Mouse (Mus musculus): ENCODE data around the gene Bmp6.

Gene Bmp6

GRCm38 (mm10) chr13:38430075-38430474 lies 85.2 kb downstream of the Bmp6 start:
- DNase-seq (ENCODE audit: low read depth), result no peak

DNA sequence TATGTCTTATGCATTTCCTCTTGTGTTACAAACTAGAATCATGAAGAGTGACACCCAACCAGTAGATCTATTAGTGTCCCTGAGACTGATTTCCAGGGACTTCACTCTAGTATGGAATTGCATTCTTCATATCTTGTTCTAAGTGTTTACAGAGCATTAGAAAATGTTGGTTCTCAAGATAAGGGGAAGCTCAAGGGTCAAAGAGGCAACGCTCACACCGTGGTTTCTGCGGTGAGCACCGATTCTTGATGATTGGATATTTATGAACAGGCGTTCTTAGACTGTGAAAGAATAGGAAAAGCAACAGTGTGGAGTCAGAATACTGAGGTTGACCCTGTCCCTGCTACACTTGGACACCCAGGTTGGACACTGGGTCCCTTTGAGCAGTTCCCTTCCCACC lies 89.9 kb downstream of the Bmp6 start:
- no peak for DNase-seq (ENCODE audit: low read depth)

GRCm38 (mm10) chr13:38437930-38438329 lies 93.0 kb downstream of the Bmp6 start:
- no peak for DNase-seq (ENCODE audit: low read depth)

DNA sequence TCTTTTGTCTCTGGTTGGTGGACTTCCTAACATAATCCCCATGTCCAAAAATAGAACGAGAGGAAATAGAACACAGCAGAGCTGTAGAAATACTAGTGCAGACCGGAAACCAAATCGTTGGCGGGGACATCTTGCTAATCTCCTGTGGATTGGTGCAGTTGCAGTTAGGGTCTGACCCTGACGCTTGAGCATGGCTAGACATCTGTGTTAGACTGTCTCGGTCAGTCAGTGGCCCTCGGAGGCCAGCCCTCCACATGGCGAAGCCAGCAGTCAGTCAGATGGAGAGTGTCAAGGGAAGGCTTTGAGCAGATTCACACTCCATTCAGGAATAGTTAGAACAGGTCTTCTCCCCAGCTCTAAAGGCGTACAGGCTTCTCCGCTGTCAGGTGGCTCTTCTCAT lies 95.3 kb downstream of the Bmp6 start:
- DNase-seq (ENCODE audit: low read depth), result no peak

DNA sequence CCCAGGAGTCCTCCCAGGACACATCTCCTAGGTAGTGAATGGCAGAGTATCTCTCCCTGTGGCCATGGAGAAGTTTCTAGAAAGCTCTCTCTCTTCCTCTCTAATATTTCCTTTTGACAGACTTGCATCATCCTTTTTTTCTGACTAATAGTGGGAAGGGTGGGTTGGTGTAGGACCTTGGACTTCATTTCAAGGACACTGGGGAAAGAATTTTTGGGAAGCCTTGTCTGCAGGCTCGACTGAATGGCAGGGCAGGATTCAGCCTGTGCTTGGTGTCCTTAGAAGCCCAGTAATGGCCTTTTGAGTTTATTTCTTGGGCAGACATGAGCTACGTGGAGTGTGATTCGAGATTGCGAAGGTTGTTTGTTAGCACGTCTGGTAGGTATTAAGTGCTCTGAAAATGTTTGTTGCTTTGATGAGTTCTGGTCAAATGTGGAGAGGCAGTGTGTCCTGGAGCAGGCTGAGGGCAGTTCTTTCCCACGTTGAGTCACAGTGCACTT lies 103.7 kb downstream of the Bmp6 start:
- DNase-seq (ENCODE audit: low read depth), result no peak

DNA sequence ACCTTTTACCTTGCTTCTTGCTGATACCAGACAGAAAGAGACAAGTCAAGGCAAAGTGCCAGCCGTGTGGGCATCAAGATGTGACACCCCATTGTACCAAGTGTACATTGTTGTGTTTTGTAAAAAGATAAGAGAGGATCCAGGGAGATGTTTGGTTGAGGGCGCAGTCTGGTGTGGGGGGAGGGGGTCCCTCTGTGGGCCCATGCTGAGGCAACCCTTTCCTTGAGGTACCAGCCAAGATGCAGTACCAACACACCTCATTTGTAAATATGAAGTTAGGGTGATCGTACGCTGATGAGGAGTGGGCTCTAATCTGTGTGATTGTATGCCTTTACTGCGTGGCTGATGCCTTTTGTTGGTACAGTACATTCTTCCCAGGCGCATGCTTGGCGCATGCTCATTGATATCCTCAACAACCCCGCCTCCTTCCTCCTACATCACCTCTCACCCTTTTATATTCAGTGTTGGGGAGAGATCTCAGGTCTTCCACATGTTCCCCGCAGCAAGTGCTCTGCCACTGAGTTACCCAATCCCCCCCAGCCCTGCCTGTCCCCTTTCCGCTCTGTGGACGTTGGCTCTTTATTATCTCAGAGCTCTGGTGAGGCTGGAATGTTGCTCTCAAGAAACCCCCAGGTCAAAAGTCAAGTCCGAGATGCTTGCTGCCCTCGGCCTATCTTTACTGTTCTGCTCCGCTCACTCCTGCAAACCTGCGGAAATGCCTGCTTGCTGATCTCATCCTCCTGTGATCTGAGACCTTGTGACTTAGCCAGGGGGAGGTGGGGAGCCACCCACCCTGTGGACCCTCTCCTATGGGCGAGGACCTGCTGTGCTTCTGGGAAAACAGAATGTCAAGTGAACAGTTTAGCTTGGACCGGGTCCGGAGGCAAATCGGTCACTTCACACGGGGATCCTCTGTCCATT lies 105.4 kb downstream of the Bmp6 start:
- no peak for DNase-seq (ENCODE audit: low read depth)

- DNase-seq (ENCODE audit: low read depth), result no peak
Observed at GRCm38 (mm10) chr13:38451446-38451845, 106.5 kb downstream of the Bmp6 start.

DNA sequence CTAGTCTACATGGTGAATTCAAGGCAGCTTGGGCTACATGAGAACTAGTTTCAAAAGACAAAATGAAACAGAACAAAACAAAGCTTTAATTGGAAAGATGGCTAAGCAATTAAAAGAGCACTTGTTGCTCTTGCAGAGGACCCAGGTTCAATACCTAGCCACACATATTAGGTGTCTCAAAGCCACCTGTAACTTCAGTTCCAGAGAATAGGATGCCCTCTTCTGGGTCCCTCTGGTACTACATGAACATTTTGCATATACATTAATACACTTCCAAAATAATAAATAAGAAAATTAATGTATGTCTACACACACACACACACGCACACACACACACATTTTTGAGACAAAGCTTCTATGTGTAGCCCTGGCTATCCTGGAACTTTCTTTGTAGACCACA lies 118.5 kb downstream of the Bmp6 start:
- DNase-seq (ENCODE audit: low read depth), result no peak

GRCm38 (mm10) chr13:38470882-38471281 lies 126.0 kb downstream of the Bmp6 start:
- no peak for DNase-seq (ENCODE audit: low read depth)

DNA sequence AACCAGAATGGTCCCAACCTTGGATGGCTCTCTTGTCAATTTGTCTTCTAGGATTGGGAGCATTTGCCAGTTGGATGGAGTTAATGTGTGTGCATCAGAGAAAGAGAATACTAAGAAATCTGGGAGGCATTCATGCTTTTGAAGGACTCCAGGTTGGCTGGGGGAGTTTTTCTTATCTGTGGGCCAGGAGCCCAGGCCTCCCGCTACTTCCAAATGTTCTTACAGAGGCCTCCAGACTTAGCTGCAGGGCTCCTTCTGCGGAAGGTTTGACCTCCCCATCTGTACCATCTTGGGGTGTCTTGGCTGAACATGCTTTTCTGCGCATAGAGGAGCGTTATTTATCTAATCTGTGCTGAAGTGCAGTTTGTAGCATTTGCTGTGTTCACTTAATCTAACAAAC lies 127.7 kb downstream of the Bmp6 start:
- DNase-seq (ENCODE audit: low read depth), result no peak

DNA sequence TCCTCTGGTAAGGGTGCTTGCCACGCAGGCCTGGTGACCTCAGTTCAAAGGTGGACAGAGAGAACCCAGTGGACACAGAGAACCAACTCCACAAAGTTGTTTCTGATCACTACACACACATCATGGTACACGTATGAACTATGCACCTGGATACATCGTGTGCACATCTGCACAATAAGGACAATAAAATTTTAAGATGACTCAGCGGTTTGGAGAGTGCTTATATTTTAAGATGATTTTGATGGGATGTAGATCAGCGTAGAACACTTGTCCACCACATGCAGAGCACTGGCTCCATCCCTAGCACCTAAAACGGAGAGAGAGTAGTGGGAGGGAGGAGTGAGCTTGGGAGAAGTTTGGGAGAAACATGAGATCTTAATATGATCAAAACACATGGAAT lies 128.6 kb downstream of the Bmp6 start:
- DNase-seq (ENCODE audit: low read depth), result no peak

DNA sequence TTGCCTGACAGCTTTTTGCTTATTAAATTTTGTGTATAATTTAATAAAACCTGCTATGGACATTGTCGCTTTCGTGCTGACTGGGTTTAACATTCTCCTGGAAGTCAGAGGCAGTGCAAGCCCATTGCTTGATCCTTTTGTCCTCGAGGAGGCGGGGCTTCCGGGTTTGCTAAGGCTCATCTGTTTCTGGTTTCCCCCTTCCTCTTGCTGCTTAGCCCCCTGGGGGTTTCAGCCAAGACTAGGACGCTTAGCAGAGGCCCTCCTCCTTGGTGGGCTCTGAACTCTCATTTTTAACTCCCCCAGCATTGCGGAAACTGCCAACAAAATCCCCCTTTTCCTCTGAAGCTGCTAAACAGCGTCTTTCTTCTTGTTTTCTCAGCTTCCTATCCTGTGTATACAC lies 132.0 kb downstream of the Bmp6 start:
- DNase-seq (ENCODE audit: low read depth), result no peak

- no peak for DNase-seq (ENCODE audit: low read depth)
Observed at GRCm38 (mm10) chr13:38481021-38481420, 136.1 kb downstream of the Bmp6 start.

- no peak for DNase-seq (ENCODE audit: low read depth)
Observed at GRCm38 (mm10) chr13:38484701-38485100, 139.8 kb downstream of the Bmp6 start.

DNA sequence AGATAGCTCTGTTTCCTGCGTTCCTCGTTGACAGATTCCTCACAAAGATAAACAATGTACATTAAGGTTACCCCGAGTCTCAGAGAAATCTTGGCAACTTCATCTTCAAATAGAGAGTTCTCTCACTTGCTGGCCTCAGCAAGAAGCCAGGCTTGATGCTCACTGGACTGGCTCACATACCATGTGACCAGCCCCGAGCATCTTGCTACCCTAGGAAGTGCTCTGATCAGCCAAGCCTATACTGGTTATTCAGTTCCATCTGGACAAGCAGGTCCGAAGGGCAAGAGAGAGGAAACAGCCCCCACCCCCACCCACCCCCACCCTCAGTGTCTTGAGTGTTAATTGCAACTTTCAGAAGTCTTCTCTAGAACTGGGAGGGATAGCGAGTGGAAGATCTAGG lies 141.9 kb downstream of the Bmp6 start:
- no peak for DNase-seq (ENCODE audit: low read depth)

GRCm38 (mm10) chr13:38496715-38497114 lies 151.8 kb downstream of the Bmp6 start:
- DNase-seq (ENCODE audit: low read depth), result no peak

DNA sequence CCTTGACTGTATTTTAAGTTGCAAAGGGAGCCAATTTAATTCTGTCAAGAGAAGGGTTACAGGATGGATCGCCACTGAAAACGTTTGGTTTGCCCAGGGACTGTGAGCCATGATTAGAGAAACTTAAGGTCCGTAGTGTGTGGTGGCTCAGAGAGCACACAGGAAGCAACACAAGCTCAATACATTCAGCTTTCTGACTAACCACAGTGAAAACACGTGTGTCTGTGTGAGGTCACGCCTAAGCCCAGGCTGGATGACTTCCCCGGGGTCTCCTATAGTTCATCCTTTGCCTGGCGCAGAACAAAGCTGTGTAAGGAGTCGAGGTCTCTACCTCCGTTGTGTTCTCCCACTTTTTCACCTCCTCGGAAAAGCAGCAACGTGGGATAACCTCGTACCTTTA lies 156.4 kb downstream of the Bmp6 start:
- no peak for DNase-seq (ENCODE audit: low read depth)

DNA sequence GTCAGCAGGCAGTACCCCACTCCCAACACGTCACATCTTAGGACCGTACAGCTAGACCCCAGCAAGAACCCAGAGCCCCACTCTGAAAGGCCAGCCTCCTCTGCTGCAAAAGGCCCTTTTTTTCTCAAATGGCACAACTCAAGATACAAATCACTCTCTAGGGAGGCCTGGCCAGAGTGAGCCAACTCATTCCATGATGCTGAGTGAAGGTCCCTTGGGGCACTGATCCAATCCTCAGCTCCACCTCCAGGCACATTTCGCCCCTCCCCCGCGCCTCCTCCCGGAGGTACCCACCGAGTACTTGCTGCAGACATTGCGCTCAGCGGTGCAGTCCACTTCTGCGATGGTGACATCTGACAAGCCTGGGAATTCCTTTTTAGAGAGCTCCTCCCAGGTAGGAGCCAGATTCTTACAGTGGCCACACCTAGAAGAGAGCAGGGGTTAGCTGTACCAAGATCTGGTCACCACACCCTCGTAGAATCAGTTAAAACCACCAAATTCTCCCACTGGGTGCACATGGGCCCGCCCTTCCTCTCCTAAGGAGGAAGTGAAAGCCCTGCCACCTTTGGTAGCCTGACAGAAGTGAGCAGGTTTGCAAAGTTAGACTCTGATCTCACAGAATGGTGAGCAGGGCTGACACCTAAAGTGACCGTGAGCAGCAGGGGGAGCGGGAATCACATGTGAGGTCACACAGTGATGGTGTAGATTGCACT lies 158.4 kb downstream of the Bmp6 start:
- DNase-seq (ENCODE audit: low read depth), result no peak

GRCm38 (mm10) chr13:38506320-38506719 lies 161.4 kb downstream of the Bmp6 start:
- no peak for DNase-seq (ENCODE audit: low read depth)

GRCm38 (mm10) chr13:38506936-38507335 lies 162.0 kb downstream of the Bmp6 start:
- no peak for DNase-seq (ENCODE audit: low read depth)

DNA sequence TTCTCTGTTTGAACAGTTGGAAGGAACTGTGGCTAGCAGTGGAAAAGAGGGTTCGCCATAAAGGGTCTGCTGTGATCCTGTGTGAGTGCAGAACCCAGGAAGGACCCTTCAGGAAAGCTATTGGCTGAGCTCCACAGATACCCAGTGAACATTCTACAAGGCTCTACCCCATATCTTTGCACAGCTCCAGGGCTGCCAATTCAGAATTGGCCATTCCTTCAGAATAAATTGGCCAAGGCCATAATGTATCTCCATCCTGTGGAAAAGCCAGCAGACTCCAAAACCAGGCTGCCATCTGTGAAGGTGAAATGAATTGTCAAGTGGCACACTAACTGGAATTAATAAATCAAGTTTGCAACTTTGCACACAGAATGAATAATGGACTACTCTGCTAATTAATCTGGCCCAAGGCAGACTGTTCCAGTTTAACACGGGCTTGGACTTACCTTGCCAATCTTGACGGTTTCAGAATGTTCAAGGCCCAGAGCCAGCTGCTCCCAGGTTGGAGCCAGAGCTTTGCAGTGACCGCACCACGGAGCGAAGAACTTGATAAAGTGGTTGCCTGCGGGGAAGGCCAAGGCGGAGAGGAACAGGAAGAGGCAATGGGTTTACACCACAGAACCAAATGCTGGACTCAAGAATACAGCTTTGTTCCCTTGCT lies 164.9 kb downstream of the Bmp6 start:
- no peak for DNase-seq (ENCODE audit: low read depth)

DNA sequence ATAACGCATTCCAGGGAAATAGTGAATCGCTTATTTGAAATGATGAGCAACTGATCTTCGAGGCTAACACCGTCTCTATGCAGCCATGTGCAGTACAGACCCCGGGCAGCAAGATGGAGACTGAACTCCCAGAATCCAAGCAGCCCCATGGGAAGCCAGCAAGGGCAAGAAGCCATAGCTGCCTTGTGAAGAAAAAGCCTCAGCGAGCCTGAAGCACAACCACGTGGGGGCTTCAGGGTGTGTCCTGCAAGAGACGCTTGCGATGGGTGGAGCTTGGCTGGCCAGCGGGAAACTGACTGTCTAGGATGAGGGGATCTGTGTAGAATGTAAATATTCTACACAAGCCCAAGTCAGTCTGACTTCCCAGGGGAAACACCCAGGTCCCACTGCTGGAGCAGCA lies 167.1 kb downstream of the Bmp6 start:
- DNase-seq (ENCODE audit: low read depth), result no peak

GRCm38 (mm10) chr13:38513921-38514320 lies 169.0 kb downstream of the Bmp6 start:
- no peak for DNase-seq (ENCODE audit: low read depth)
